Mouse (Mus musculus) ES-E14 (cell line): ENCODE data around the gene Dnaaf2. TPM values are rescaled to one million over a fixed set of nuclear protein-coding genes. Genes with fewer than 3 reads are reported as not detected.

Source experiments
- DNase-seq: peaks from one replicate; pipeline ENCODE4 v3.0.0-alpha.2; 2013; ENCODE audit warnings: low read depth, low spot score
- H3K27ac ChIP-seq: 2 replicates; pipeline ENCODE4 v1.5.1; 2012; ENCODE audit warnings: low read depth, mild to moderate bottlenecking, low read length, moderate library complexity, mixed read lengths; ENCODE audit not compliant: poor library complexity, insufficient read depth, severe bottlenecking
- H3K36me3 ChIP-seq: 2 replicates; pipeline ENCODE4 v1.6.1; 2012; ENCODE audit warnings: mild to moderate bottlenecking, low read length, moderate library complexity, mixed read lengths; ENCODE audit not compliant: control insufficient read depth, poor library complexity, insufficient read depth, severe bottlenecking
- H3K4me1 ChIP-seq, 2 experiments: fragments of 150-350 bp in 1 of 2; sonication (generic) in 1 of 2; 2 replicates each; pipeline ENCODE4 v1.6.1; 2012; ENCODE audit warnings: low read length in 2 of 2, mild to moderate bottlenecking in 1 of 2, mixed read lengths in 1 of 2; ENCODE audit not compliant: control insufficient read depth in 2 of 2, insufficient read depth in 2 of 2, poor library complexity in 1 of 2
- H3K4me3 ChIP-seq, 2 experiments: fragments of 150-350 bp in 1 of 2; sonication (generic) in 1 of 2; 2 replicates each; pipeline ENCODE4 v1.5.1; 2012; ENCODE audit warnings: low read length in 2 of 2, low read depth in 1 of 2, mild to moderate bottlenecking in 1 of 2, mixed read lengths in 1 of 2; ENCODE audit not compliant: insufficient read depth in 1 of 2, poor library complexity in 1 of 2, severe bottlenecking in 1 of 2
- H3K9ac ChIP-seq: 2 replicates; pipeline ENCODE4 v1.6.1; 2012; ENCODE audit warnings: low read depth, mild to moderate bottlenecking, low read length, mixed read lengths; ENCODE audit not compliant: poor library complexity, insufficient read depth, severe bottlenecking
- H3K9me3 ChIP-seq: fragments of 150-350 bp; sonication (generic); 2 replicates; pipeline ENCODE4 v1.6.1; 2012; ENCODE audit warnings: low read depth, mild to moderate bottlenecking, low read length; ENCODE audit not compliant: control insufficient read depth, insufficient read depth
- CHD2 ChIP-seq: IDR thresholded peaks from 2 replicates; pipeline ENCODE4 v1.6.1; 2014; ENCODE audit warnings: mild to moderate bottlenecking, low read depth, low read length, inconsistent platforms
- HCFC1 ChIP-seq: IDR thresholded peaks from 2 replicates; pipeline ENCODE4 v1.6.1; 2012; ENCODE audit warnings: low read length, inconsistent platforms, borderline replicate concordance; ENCODE audit not compliant: insufficient read depth
- MAFK ChIP-seq: IDR thresholded peaks from 2 replicates; pipeline ENCODE4 v1.6.1; 2014; ENCODE audit warnings: mild to moderate bottlenecking, low read depth, low read length, inconsistent platforms; ENCODE audit not compliant: insufficient read depth
- ZC3H11A ChIP-seq: IDR thresholded peaks from 2 replicates; pipeline ENCODE4 v1.6.1; 2012; ENCODE audit warnings: low read depth, mild to moderate bottlenecking, inconsistent platforms, low read length, borderline replicate concordance
- ZNF384 ChIP-seq: IDR thresholded peaks from 2 replicates; pipeline ENCODE4 v1.6.1; 2012; ENCODE audit warnings: low read depth, low read length, inconsistent platforms
- in situ Hi-C, 2 experiments: fragments of 600-800 bp; cut with MboI; formaldehyde crosslinking; loops; one replicate each; pipeline ENCODE4 v1.15.1; 2025; ENCODE audit warnings: low sequenced_read_pairs in 2 of 2, inconsistent platforms in 1 of 2; ENCODE audit not compliant: unreplicated experiment in 2 of 2
- total RNA-seq: library from RNA; depleted of rRNA; stranded (reverse); fragments of 300-350 nt; gene quantifications from 2 replicates; pipeline ENCODE4 v1.2.3, GENCODE M21; 2012

Gene Dnaaf2
- total RNA-seq, 1 experiment, result 4.3 TPM

DNA sequence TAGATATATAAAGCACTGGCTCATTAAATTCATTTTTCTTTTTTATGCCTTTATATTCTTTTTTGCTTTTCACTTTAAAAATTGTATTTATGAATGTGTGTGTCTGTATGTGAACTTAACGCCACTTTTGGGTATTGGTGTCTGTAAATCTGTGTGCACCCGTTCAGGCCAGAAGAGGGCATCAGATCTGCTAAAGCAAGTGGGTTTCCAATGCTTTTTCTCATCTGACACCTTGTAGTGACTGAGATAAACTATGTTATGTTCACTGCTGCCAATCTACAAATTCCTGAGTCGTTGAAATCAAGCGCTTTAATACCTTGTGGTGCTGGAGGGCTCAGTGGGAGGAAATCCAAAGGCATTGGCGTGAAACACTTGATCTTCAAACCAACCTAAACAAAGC, 12.8 kb upstream of the Dnaaf2 start:
- in situ Hi-C loops, result no loop called here
- no peak overlapping the region for H3K9ac ChIP-seq
- H3K4me1 ChIP-seq, result peaks cover 4 to 6% of the 10 kb centered on the region in 2 experiments; a peak in 1 of 4 replicates
- TF ChIP-seq CHD2, result no peak
- TF ChIP-seq MAFK, result no peak
- TF ChIP-seq ZNF384, result no peak
- TF ChIP-seq ZC3H11A, result no peak
- no peak for TF ChIP-seq HCFC1
- H3K36me3 ChIP-seq, result peaks cover 32% of the 10 kb centered on the region
- no peak for DNase-seq
- H3K9me3 ChIP-seq, result no peaks in the 10 kb centered on the region
- H3K27ac ChIP-seq, result no peak overlapping the region; the same call in 1 of the 2 replicates
- no peak overlapping the region for H3K4me3 ChIP-seq

DNA sequence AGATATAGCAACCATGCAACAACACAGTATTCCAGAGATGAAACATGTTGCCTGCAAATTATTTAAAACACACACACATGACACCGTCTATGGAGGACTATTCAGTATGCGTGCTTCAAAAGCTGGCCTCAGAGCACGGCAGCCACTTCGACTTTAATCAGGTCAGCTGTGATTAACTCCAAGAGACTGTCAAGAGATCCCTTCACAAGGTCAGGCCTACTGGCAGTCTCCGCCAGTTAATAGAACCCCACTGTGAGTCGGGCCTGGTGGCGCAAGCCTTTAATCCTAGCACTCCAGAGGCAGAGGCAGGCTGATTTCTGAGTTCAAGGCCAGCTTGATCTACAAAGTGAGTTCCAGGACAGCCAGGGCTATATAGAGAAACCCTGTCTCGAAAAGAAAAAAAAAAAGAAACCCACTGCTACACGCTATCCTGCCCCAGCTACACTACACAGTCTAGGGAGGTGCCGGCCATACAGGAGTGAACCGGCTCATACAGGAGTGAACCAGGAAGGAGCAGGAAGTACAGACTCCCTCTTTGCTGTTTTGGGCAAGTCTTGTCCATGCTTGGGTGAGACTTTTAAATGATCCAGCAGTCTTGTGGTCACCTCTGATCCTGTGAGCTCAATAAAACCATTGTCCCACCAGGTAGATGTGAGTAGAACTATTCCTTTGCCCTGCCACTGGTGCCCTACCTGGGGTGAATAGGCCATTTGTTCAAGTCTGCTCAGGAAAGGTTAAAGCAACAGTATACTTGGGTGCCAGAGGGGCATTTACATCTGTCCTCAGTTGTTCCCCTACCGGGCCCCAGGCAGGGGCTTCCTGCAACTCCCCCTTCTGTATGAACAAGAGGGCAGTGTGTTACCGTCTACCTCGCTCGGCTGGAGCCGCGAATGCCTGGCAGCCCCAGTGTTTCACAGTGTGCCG, 12.1 kb upstream of the Dnaaf2 start:
- peaks cover 4 to 6% of the 10 kb centered on the region in 2 experiments; a peak in 1 of 4 replicates for H3K4me1 ChIP-seq
- H3K4me3 ChIP-seq, result peak overlapping the region in 1 of 2 experiments; percentile 7; a peak in 2 of 4 replicates
- peak overlapping the region; percentile 64 for H3K9ac ChIP-seq
- peaks cover 31% of the 10 kb centered on the region for H3K36me3 ChIP-seq
- peak; percentile 73 for DNase-seq
- no peaks in the 10 kb centered on the region for H3K9me3 ChIP-seq
- peak; percentile 46; the same call in 1 of the 2 replicates for TF ChIP-seq ZNF384
- TF ChIP-seq CHD2, result no peak
- in situ Hi-C loops, result no loop called here
- peak overlapping the region; percentile 86 for H3K27ac ChIP-seq

DNA sequence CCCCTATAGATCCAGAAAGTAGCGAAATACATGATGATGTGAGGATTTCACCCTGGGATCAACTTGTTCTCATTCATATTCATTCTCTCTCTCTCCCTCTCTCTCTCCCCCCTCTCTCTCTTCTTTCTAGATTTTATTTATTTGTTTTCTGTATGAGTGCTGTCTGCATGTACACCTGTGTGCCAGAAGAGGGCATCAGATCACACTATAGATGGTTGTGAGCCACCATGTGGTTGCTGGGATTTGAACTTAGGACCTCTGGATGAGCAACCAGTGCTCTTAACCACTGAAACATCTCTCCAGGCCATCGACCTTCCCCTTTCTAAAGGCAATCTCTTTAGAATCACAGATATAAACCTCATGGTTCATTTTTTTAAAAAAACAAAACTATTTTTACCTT, 10.3 kb upstream of the Dnaaf2 start:
- no peak for TF ChIP-seq ZNF384
- no peak for TF ChIP-seq HCFC1
- no peak for TF ChIP-seq CHD2
- TF ChIP-seq MAFK, result no peak
- no peak for TF ChIP-seq ZC3H11A
- Histone ChIP-seq H3K27ac (no peak overlapping the region), H3K9me3 (no peaks in the 10 kb centered on the region), H3K9ac (no peak overlapping the region), H3K36me3 (peaks cover 25% of the 10 kb centered on the region), H3K4me3 (no peak overlapping the region), H3K4me1 (peaks cover 4 to 8% of the 10 kb centered on the region in 2 experiments; a peak in 1 of 4 replicates)
- in situ Hi-C loops, result no loop called here
- DNase-seq, result no peak

GRCm38 (mm10) chr12:69207926-69208325, 9.7 kb upstream of the Dnaaf2 start:
- Histone ChIP-seq H3K9ac (no peak overlapping the region), H3K4me1 (peaks cover 4 to 8% of the 10 kb centered on the region in 2 experiments; a peak in 1 of 4 replicates), H3K9me3 (no peaks in the 10 kb centered on the region), H3K36me3 (peaks cover 20% of the 10 kb centered on the region), H3K4me3 (no peak overlapping the region), H3K27ac (no peak overlapping the region)
- DNase-seq, result no peak
- in situ Hi-C loops, result no loop called here
- TF ChIP-seq MAFK, result no peak
- TF ChIP-seq ZC3H11A, result no peak
- TF ChIP-seq HCFC1, result no peak
- no peak for TF ChIP-seq ZNF384
- no peak for TF ChIP-seq CHD2
